Mouse (Mus musculus): ENCODE data around the gene Pard6b. TPM values are rescaled to one million over a fixed set of nuclear protein-coding genes. Genes with fewer than 3 reads are reported as not detected.
"Not testable (repeated sequence)": the region's sequence is repeated elsewhere in the genome, so short reads cannot be mapped to it uniquely, and the experiment has no call there.

Pard6b gene
- total RNA-seq, 2 experiments from 2014 or later, result 1.2 to 1.6 TPM

- peak; percentile 50 to 59 for DNase-seq (ENCODE audit: low spot score in 2 of 2)
Observed at GRCm38 (mm10) chr2:168098040-168098439, 17.2 kb downstream of the Pard6b start.

- no peak for DNase-seq (ENCODE audit: low spot score in 2 of 2)
Observed at GRCm38 (mm10) chr2:168100008-168100407, 19.2 kb downstream of the Pard6b start.

GRCm38 (mm10) chr2:168101805-168102204 is 21.0 kb downstream of the Pard6b start:
- DNase-seq (ENCODE audit: low spot score in 2 of 2), result no peak

- DNase-seq (ENCODE audit: low spot score in 2 of 2), result no peak
Observed at GRCm38 (mm10) chr2:168103341-168103740, 22.5 kb downstream of the Pard6b start.

- DNase-seq (ENCODE audit: low spot score in 2 of 2), result no peak
Observed at GRCm38 (mm10) chr2:168104375-168105144, 23.8 kb downstream of the Pard6b start.

- no peak for DNase-seq (ENCODE audit: low spot score in 2 of 2)
Observed at GRCm38 (mm10) chr2:168105271-168105670, 24.5 kb downstream of the Pard6b start.

GRCm38 (mm10) chr2:168106701-168107178 is 25.9 kb downstream of the Pard6b start:
- DNase-seq (ENCODE audit: low spot score in 2 of 2), result peak; percentile 54 to 58

GRCm38 (mm10) chr2:168107356-168107755 is 26.6 kb downstream of the Pard6b start:
- DNase-seq (ENCODE audit: low spot score in 2 of 2), result no peak

GRCm38 (mm10) chr2:168107901-168108300 is 27.1 kb downstream of the Pard6b start:
- DNase-seq (ENCODE audit: low spot score in 2 of 2), result not testable (repeated sequence)

- DNase-seq (ENCODE audit: low spot score in 2 of 2), result peak; percentile 59 to 75
Observed at GRCm38 (mm10) chr2:168111902-168112301, 31.1 kb downstream of the Pard6b start.

GRCm38 (mm10) chr2:168113263-168113662 is 32.5 kb downstream of the Pard6b start:
- DNase-seq (ENCODE audit: low spot score in 2 of 2), result no peak

- no peak for DNase-seq (ENCODE audit: low spot score in 2 of 2)
Observed at GRCm38 (mm10) chr2:168113692-168114091, 32.9 kb downstream of the Pard6b start.

GRCm38 (mm10) chr2:168114699-168115350 is 34.0 kb downstream of the Pard6b start:
- peak; percentile 55 to 57 for DNase-seq (ENCODE audit: low spot score in 2 of 2)

- no peak for DNase-seq (ENCODE audit: low spot score in 2 of 2)
Observed at GRCm38 (mm10) chr2:168115826-168116225, 35.0 kb downstream of the Pard6b start.

- peak; percentile 73 to 75 for DNase-seq (ENCODE audit: low spot score in 2 of 2)
Observed at GRCm38 (mm10) chr2:168117147-168117546, 36.3 kb downstream of the Pard6b start.

GRCm38 (mm10) chr2:168117553-168117952 is 36.7 kb downstream of the Pard6b start:
- DNase-seq (ENCODE audit: low spot score in 2 of 2), result no peak

- no peak for DNase-seq (ENCODE audit: low spot score in 2 of 2)
Observed at GRCm38 (mm10) chr2:168117967-168118366, 37.2 kb downstream of the Pard6b start.

- DNase-seq (ENCODE audit: low spot score in 2 of 2), result no peak
Observed at GRCm38 (mm10) chr2:168118456-168118855, 37.7 kb downstream of the Pard6b start.

- no peak for DNase-seq (ENCODE audit: low spot score in 2 of 2)
Observed at GRCm38 (mm10) chr2:168119123-168119522, 38.3 kb downstream of the Pard6b start.

- no peak for DNase-seq (ENCODE audit: low spot score in 2 of 2)
Observed at GRCm38 (mm10) chr2:168120906-168121305, 40.1 kb downstream of the Pard6b start.

- no peak for DNase-seq (ENCODE audit: low spot score in 2 of 2)
Observed at GRCm38 (mm10) chr2:168123652-168124051, 42.8 kb downstream of the Pard6b start.

All from adrenal gland, adult 18-20 months (tissue).